Mouse (Mus musculus) kidney, adult 10 weeks (tissue): ENCODE data around the gene Mab21l3. TPM values are rescaled to one million over a fixed set of nuclear protein-coding genes. Genes with fewer than 3 reads are reported as not detected.

Experiments
- polyA plus RNA-seq: library from polyadenylated mRNA; stranded (reverse); fragments of 350-450 nt; fragmentation: Illumina TruSeq; extraction: RNeasy Lipid Tissue Mini Kit (QIAGEN cat#74804); gene quantifications from one replicate; pipeline ENCODE4 v1.2.3, GENCODE M21; 2014; ENCODE audit warnings: low read depth, low replicate concordance

Mab21l3 gene
- polyA plus RNA-seq = 1.0 TPM

GRCm38 (mm10) chr3:101848816-101849215 lies at the start of gene Mab21l3:
TSS of gene Mab21l3 (minus strand) at chr3:101848959.

Other genes with a start within 250 kb of the Mab21l3 start
- 684 TPM for gene Atp1a1, start 244.3 kb downstream of the Mab21l3 start, polyA plus RNA-seq
- 2.8 TPM for gene Slc22a15, start 75.5 kb upstream of the Mab21l3 start, polyA plus RNA-seq
- gene Nhlh2, start 161.1 kb upstream of the Mab21l3 start, polyA plus RNA-seq = not detected
- 1.2 TPM for gene Casq2, start 237.5 kb upstream of the Mab21l3 start, polyA plus RNA-seq